Mouse (Mus musculus): ENCODE results near the gene Taf1a. TPM values are rescaled to one million over a fixed set of nuclear protein-coding genes. Genes with fewer than 3 reads are reported as not detected.

Taf1a gene
- polyA plus RNA-seq (2015; fragmentation: Nextera tagmentation; extraction: Ambion mirVana): 6.1 and 8.7 TPM in 2 replicates

DNA sequence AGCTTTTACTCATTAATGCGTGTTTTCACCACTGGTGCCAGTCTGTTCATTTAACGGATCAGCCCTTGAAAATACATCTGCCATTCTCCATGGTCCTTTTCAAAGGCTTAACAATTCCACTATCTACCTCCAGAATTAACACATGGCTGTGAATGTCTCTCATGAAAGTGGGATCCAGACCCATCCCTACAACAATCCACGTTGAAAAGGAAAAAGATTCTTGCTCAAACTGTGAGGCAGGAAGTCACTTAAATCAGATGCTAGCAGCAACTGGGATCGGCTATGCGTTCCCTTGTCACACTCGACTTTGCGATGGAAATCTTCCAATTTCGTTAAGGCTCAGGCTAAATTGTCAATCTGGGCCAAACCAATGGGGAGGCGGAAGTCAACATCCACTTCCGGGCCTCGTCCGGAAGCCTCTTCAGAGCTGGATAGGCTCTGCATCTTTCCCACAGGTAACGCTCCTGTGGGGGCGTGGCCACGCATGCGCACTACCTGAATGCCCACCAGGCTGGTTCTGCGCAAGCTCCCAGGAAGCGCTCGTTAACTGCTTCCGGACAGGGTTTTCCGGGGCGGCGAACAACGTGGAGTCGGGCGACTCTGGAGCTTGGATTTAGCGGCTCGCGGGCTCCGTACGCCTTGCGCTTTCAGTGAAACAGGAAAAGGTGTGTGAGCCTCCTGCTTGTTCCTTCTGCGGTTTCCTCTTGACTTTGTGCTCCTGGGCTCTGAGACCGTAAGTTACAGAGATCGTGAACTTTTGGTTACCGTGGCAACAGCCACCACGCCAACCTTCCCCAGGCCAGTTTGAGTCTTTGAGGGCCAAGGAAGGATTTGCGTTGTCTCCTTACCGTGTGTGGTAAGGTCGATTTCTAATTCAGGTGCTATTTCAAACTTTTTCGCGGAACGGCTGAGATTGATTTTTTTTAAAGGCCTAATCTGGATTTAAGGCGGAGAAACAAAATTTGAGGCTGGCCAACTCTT, at the start of gene Taf1a:
TSS of gene Taf1a (plus strand) at position 556 of the 981 bp plus-strand sequence.

DNA sequence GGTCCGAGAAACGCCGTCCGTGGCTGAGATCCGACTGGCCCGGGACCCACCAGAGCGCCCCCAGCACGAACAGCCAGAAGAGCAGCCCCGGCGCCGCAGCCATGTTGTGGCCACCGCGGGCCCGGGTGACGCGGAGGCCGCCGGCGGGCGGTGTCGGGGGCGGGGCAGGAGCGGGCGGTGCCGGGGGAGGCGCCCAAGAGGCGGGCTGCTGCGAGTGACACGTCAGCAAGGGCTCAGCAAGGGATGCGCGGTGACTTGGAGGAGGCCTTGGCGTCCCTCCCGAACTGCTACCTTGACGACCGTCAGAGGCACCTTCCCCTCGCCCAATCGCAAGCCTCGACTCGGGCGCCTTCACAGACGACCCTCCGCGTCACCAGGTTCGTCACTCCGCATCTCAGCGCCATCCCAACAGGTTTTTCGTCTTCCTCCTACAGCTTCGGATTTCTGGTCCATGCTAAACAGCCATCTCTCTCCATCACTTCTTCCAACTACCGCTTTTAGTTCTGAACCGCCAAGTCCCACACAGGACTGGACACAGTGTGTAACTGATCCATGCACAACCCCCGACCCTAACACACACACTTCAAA, 19.3 kb upstream of the Taf1a start, which contains the start of gene Mia3:
TSS of gene Mia3 (minus strand) at position 127 of the 588 bp plus-strand sequence.

DNA sequence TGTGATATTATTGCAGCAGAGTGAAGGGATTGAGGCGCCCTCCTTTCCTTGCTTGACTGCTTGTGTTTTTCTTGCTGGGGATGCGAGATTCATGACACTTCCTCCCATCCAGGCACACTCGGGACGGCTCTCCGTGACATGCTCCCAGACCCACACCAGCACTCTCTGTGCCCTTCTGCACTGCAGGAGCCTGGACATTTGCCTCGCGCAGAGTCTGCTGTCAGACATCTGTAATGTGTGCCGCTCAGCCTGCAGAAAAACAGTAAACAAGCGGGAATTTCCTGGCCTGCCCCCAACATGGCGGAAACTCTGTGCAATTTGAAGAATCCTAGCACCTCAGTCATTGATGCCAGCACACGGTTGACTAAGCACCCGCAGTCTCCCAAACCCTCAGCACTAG, 29.1 kb downstream of the Taf1a start, which contains the start of gene Hhipl2:
TSS of gene Hhipl2 (plus strand) at position 343 of the 400 bp plus-strand sequence.

Other genes starting within 250 kb of the Taf1a start
- gene Disp1, start 167.5 kb upstream of the Taf1a start, polyA plus RNA-seq (2015; fragmentation: Nextera tagmentation; extraction: Ambion mirVana): 2.3 and 3.7 TPM in 2 replicates
- gene Aida, start 92.4 kb upstream of the Taf1a start, polyA plus RNA-seq (2015; fragmentation: Nextera tagmentation; extraction: Ambion mirVana): 30.0 and 31.2 TPM in 2 replicates
- gene Brox, start 91.7 kb upstream of the Taf1a start, polyA plus RNA-seq (2015; fragmentation: Nextera tagmentation; extraction: Ambion mirVana): 20.7 and 21.4 TPM in 2 replicates
- gene Mia3, start 19.4 kb upstream of the Taf1a start, polyA plus RNA-seq (2015; fragmentation: Nextera tagmentation; extraction: Ambion mirVana): 26.4 and 36.7 TPM in 2 replicates
- not detected in 2 replicates for gene Hhipl2, start 29.2 kb downstream of the Taf1a start, polyA plus RNA-seq (2015; fragmentation: Nextera tagmentation; extraction: Ambion mirVana)